Mouse (Mus musculus) right cerebral cortex, postnatal 10 days (tissue): ENCODE results near the gene Aco2.

Experiments used
- DNase-seq, 2 experiments: peaks; one replicate each; pipeline ENCODE4 v3.0.0; 2021; ENCODE audit warnings: low spot score in 2 of 2

The Aco2 gene

GRCm38 (mm10) chr15:81950716-81951115, 78.6 kb downstream of the Aco2 start:
- peak in 1 of 2 experiments; percentile 26 for DNase-seq

DNA sequence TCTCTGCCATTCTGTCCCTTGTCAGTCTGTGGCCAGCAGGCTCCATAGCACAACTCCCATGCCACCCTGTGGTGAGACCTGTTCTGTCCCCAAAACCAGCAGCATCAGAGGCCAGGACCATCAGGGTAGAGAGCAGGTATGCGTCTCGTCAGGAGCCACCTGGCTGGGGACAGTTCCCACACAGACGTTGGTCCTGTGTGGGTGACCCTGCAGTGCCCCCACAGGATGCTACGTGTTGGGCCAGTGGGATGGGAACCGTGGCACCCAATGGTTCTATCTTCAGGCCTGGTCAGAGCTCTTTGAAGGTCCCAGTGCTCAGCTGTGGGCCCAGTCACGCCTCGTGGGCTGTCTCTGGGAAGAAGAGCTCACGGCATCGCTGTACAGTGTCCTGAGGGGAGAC, 79.0 kb downstream of the Aco2 start:
- peak in 1 of 2 experiments; percentile 27 for DNase-seq

GRCm38 (mm10) chr15:81952310-81952709, 80.2 kb downstream of the Aco2 start:
- peak; percentile 24 to 27 for DNase-seq

DNA sequence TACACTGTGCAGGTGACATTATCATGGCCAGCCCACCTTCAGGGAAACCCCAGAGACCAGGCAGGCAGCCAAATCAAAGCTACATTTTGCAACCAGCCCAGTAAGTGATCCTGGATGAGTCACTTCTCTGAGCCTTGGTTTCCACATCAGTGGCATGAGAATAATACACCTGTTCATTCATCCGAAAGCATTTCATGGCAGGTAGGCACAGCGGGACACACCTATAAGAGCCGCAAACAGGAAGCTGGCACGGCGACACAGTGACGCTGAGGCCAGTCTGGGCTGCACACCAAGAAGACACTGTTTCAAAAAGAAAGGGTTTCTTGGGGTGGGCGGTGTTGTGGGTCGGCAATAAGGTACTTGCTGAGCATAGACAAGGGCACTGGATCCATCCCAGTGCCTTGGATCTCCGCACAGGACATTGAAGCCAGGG, 82.1 kb downstream of the Aco2 start:
- peak; percentile 26 to 32 for DNase-seq

DNA sequence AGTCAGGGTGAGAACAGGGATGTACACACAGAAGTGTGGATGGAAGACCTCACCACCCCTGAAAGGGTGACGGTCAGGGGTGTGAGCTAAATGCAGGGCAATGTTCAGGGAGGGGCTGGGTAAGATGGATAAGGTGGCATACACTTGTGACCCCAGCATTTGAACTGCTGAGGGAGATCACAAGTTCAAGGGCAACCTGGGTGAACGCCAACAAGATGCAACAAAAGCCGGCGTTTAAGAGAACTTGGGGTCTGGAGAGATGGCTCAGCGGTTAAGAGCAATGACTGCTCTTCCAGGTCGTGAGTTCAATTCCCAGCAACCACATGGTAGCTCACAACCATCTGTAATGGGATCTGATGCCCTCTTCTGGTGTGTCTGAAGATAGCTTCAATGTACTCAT, 82.6 kb downstream of the Aco2 start:
- DNase-seq = peak; percentile 30 to 33

- DNase-seq = no peak
Measured at GRCm38 (mm10) chr15:81955414-81955813, 83.3 kb downstream of the Aco2 start.

GRCm38 (mm10) chr15:81956457-81956856, 84.3 kb downstream of the Aco2 start:
- peak; percentile 59 to 60 for DNase-seq

DNA sequence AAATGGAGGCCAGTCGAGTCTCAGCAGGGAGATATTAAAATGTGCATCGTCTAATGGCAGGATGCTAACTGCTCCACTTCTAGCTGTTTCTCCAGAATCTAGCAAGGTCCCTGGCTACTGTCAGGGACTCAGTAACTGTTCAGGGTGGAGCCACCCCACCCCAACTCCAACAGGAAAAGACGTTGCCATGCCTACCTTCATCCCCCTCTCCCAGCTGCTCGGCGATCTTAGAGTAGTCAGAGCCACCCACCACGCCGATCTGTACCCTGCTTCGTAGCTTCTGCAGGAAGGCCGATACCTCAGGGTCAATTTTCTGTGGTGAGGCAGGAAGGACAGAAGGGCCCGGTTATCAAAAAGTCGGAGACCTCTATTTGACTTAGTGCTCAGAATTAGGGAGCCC, 85.5 kb downstream of the Aco2 start:
- DNase-seq = peak; percentile 37 to 47

DNA sequence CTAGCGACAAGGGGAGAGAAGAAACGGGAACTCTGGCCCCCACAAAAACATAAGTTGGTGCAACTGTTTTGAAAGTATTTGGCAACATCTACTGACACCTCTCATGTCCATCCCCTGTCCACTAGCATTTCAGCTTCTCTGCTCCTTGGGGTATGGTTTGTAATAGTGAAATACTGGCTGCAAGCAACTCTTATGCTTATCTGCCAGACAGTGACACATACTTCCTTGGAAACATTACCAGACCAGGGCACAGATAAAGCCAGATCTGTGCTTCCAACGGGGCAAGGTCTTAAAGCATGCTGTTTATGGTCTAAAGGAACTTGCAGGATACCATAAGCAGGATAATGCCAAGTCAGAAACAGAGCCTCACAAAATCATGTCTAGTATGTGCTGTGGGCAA, 86.8 kb downstream of the Aco2 start:
- no peak for DNase-seq

- DNase-seq = peak; percentile 99
Measured at GRCm38 (mm10) chr15:81960171-81961077, 88.3 kb downstream of the Aco2 start, which contains the start of gene Pmm1. Pmm1 (minus strand) TSS chr15:81960930.

DNA sequence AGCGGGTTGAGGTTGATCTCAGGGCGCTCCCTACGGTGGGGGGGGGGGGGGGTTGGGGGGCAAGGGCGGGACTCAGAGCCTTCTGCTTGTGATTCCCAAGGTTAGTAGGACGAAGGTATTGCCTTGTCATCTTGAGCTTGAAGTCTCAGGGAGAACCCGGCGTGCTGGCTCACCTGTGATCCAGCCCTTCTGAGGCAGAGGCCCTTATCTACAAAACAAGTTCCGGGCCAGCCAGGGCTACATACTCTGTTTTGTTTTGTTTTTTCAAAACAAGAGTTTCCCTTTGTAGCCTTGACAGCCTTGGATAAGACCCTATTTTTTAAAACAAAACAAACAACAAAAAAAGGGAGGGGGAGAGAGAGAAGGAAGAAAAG, 89.0 kb downstream of the Aco2 start:
- no peak for DNase-seq

DNA sequence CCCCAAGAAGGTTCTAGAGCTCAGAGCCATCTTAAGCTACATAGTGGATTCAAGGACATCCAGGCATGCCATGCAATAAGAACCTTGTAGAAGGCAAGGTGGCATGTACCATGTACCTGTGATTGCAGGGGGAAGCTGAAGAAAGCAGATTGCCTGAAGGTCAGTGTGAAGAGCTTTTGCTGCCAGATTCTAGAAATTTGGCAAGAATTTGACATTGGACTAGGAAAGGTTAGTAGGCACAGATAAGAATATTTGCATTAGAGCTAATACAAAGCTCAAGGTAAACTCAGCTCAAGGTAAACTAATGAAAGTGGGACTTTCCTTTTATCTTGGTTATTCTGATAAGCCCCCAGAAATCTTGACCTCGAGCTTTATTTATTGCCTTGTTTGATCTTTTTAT, 92.2 kb downstream of the Aco2 start:
- no peak for DNase-seq
